In genomic region chr9:60213111-60213510, GRCm38 (mm10) we compare ENCODE assay signal across 16 mouse cellular contexts.
"Had no signal": no experiment of that assay in that cellular context is flagged by ENCODE, and none has a peak within 500 bp of the region (broad histone marks: within the 10 kb centered on the region; RNA-seq: fewer than 3 reads in every experiment).

No protein-coding gene starts in this region.

- H3K4me3 ChIP-seq: lung, embryonic 15.5 days; megakaryocyte, embryonic 14.5 days; midbrain, embryonic 13.5 days; midbrain, embryonic 15.5 days; neural tube, embryonic 12.5 days had no signal

- H3K4me1 ChIP-seq: lung, embryonic 15.5 days; midbrain, embryonic 13.5 days; midbrain, embryonic 15.5 days; neural tube, embryonic 12.5 days had no signal

- ATAC-seq: lung, postnatal 0 days; midbrain, embryonic 13.5 days; midbrain, embryonic 15.5 days had no signal

- H3K4me2 ChIP-seq: lung, embryonic 15.5 days; midbrain, embryonic 11.5 days; midbrain, embryonic 13.5 days; midbrain, embryonic 15.5 days; neural tube, embryonic 12.5 days had no signal

- H3K9ac ChIP-seq: lung, embryonic 15.5 days; midbrain, embryonic 13.5 days; midbrain, embryonic 15.5 days; neural tube, embryonic 12.5 days had no signal

- H3K36me3 ChIP-seq: lung, embryonic 15.5 days; midbrain, embryonic 13.5 days; midbrain, embryonic 15.5 days; neural tube, embryonic 12.5 days had no signal

- H3K27ac ChIP-seq: lung, embryonic 15.5 days; macrophage; midbrain, embryonic 13.5 days; midbrain, embryonic 15.5 days; neural tube, embryonic 12.5 days had no signal

- DNase-seq: lung, adult 2 months; lung, postnatal 14 days; lung, postnatal 36 days; right cerebral cortex, postnatal 14 days; spleen, adult 18-20 months; thymus, adult 18-20 months; thymus, postnatal 14 days; thymus, postnatal 36 days had no signal

- H3K27me3 ChIP-seq: lung, embryonic 15.5 days; midbrain, embryonic 13.5 days; midbrain, embryonic 15.5 days; neural tube, embryonic 12.5 days had no signal

- H3K9me3 ChIP-seq: lung, embryonic 15.5 days; midbrain, embryonic 13.5 days; midbrain, embryonic 15.5 days; neural tube, embryonic 12.5 days had no signal
